Mouse (Mus musculus) layer of hippocampus, adult 9-11 months (tissue): Measurements from ENCODE around the gene Stap2.
A peak's percentile ranks its signal among the peaks of the same experiment; 100 is the strongest.

ENCODE experiments used
- DNase-seq: peaks from one replicate; pipeline ENCODE4 v3.0.0; 2022

Stap2 gene

GRCm38 (mm10) chr17:56005415-56006061, at the start of gene Stap2, which contains the start of gene Mpnd:
Stap2 (minus strand) TSS chr17:56005584.
Mpnd (plus strand) TSS chr17:56005711.
- DNase-seq, result no peak

- DNase-seq, result no peak
Observed at GRCm38 (mm10) chr17:56054938-56055337, 49.6 kb upstream of the Stap2 start.

DNA sequence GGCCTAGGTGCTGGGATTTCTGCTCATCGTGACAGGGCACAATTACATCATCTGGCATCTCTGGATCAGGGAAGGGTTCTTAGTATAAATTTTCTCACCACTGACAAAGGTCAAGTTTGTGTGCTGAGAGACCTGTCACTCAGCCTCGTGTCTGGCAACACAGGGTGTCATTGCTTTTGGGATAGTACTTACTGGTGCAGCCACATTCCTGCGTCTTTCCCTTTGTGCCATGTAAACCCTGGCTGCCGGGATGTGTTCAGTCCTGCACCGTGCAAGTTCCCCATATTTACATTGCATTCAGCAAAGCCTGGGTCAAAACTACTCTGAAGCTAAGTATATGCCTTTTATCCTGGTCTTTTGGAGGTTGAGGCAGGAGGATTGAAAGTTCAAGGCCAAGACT, 46.0 kb upstream of the Stap2 start:
- DNase-seq, result no peak

DNA sequence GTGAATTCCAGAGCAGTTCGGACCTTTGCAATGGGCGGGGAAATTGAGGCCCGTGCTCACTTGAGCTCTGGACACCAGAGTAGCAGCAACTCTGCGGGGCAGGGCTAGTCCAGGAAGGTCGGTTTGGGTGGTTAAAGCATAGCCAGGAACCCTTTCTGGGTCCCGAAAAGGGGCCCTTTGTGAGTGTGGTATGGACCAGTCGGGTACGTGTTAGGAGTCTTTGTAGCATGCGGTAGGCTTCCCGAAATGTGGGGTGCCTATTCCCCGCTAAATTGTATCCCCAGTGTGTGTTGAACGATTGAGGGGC, 35.4 kb upstream of the Stap2 start:
- DNase-seq, result no peak

DNA sequence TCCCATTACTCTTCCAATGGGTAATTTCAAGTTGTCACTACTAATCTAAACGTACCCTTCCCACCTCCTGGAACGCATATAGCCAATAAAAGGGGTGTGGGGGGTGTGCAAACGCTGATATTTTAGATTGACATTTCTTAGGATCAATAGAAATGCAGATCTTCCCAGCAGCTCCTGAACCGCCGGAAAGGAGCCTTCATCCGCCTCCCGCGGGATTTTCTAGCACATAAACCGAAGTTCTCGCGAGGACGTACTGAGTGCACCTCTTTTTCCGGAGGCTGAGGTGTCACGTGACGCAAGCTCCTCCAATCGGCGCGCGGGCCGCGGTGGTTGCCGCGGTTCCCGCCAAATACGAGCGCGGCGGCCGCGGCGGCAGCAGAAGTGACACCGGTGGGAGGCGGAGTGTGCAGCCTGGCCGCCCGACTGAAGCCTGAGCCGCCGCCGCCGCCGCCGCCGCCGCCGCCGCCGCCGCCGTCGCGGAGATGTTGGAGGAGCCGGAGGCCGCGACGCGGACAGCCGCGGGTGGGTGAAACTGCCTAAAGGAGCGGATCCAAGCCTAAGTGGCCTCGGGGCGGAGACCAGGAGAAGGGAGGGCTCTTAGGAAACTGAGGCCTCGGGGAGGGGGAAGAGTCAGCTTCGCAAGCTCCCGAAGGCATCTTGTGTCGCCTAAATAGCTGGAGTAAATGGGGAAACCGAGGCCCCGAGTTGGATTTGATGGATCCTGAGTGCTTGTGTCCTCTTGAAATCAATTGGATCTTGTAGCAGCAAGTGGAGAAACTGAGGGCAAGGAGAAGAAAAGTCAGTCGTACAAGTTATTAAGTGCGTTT, 34.9 kb upstream of the Stap2 start, which contains the start of gene Chaf1a:
Gene Chaf1a, plus strand, starts transcription at position 410 of the 827 bp plus-strand sequence.
- DNase-seq, result peak; percentile 98

DNA sequence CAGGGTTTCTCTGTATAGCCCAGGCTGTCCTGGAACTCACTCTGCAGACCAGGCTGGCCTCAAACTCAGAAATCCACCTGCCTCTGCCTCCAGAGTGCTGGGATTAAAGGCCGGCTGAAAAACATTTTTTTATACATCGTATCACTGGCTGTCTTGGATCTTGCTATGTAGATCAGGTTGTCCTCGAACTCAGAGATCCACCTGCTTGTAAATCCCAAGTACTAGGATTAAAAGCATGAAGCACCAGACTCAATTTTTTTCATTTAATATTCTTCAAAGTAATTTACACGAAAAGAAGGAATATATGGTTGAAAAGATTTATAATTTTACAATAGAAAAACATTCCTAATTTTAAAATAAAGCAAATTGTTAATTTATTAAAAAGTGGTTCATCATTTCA, 34.0 kb upstream of the Stap2 start:
- DNase-seq, result no peak

- DNase-seq, result no peak
Observed at GRCm38 (mm10) chr17:56038583-56039261, 33.3 kb upstream of the Stap2 start.

DNA sequence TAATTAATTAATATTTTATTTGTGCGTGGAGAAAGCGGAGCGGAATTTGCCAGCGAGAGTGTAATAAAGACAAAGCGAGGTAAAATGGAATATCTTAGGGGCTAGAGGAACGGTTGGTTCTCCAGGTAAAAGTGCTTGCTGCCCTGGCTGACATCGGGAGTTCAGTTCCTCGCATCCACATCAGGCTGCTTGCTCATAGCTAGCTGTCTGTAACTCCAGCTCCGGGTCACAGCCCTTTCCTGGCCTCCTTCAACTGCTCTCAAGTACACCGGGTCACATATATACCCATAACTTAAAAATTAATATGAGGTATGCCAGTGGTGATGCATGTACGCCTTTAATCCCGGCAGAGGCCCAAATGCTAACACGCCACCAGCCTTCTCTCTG, 31.5 kb upstream of the Stap2 start:
- no peak for DNase-seq

DNA sequence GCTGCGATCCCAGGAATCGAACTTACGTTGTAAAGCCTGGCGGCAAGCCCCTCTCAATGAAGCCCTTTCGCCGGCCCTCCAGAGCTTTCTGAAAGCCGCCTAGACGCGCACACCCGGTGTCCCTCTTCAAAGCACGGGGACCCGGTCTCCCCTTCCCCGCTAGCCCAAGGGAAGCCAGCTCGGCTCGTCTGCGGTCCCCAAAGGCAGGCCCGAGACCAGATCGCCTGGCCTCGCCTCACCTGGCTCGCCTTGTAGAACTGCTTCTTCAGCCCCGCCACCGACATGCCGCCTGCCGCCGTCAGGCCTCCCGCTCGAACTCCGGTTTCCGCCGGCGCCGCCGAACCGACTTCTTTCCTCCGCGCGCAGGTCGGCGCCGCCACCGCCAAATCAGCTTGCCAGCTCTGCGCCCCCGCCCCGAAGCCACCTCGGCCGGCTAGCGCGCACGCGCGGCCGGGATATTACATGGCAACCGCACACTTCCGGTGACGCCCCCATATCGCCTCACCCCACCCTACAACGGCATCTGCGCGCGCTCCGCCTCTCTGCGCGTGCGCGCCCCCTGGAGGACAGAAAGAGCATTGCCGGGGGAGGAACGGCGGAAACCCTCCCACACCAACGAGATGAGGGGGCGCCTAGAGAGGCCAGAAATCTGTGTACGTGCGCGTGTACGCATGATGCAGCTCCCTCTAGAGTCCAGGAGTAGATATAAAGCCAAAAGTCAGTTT, 31.0 kb upstream of the Stap2 start, which contains the start of gene Sh3gl1:
Gene Sh3gl1, minus strand, starts transcription at position 460 of the 725 bp plus-strand sequence.
- DNase-seq, result peak; percentile 99

GRCm38 (mm10) chr17:56035216-56035615, 29.8 kb upstream of the Stap2 start:
- no peak for DNase-seq

DNA sequence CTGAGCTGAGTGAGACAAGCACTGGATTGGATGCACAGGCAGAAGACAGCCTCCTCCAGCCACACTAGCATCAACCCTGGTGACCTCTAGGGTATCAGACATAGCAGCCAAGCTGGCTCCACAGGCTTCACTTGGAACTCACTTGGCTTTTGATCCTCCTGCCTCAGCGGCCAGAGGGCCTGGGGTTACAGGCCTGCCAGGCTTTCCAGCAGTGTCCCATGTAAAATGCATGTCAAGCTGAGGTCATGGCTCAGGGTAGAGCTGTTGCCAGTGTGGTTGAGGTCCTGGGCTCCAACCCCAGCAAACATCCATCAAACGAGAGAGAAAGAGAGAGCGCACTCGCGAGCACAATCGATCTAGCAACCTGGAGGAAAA, 29.3 kb upstream of the Stap2 start:
- no peak for DNase-seq

GRCm38 (mm10) chr17:56034040-56034725, 28.8 kb upstream of the Stap2 start:
- DNase-seq, result no peak

DNA sequence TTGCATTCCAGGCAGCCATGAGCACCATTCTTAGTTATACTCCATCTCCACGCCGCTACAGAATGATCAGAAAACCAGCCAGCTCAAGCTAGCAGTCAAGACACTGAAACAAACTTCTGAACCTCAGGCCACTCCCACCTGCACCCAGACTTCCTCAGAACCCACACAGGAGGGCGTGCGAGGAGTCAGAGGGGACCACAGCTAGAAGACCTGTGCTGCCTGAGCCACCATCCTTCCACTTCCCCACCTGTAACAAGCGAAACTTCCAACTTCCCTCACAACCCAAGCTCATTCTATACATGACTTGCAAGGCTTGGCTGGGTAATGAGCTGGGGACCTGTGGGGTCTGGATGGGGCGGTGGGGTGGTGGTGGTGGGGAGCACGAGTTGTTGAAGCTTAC, 27.4 kb upstream of the Stap2 start:
- DNase-seq, result no peak

DNA sequence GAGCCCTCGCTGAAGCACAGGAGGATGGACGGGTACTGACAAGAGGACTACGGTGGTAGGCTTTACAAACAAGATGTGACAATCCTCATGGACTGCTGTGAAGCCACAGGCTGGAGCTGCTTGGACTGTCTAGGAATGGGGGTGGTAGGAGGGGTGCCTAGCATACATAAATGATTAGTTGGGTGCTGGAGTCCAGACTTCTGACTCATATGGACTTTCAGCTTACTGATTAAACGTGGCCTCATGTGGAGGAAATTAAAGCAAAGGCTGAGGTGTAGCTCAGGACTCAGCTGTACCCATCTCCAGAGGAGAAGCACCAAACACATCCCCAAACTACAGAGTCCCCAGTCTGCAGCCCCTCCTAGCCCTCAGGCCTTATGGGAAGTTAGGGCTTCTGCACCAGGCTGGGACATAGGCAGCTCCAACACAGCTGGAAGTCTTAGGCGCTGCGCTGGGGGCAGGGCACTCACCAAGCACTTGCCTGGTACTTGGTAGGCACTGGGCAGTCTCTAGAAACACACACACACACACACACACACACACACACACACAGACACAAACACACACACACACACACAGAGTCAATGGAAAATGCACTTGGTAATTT, 26.8 kb upstream of the Stap2 start:
- DNase-seq, result no peak

DNA sequence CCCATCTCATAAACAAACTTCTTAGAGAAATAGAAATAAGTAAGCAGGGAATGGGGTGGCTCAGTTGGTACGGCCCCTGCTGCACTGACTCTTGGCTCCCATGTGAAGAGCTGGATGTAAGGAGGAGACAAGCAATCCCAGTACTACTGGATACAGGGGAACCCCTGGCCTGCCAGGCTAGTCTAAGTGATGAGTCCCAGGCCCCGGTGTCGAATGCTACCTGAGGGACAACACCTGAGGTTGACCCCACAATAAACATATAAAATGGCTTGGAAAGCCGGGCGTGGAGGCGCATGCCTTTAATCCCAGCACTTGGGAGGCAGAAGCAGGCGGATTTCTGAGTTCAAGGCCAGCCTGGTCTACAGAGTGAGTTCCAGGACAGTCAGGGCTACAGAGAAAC, 26.0 kb upstream of the Stap2 start:
- no peak for DNase-seq

- peak; percentile 73 for DNase-seq
Observed at GRCm38 (mm10) chr17:56030919-56031318, 25.5 kb upstream of the Stap2 start.

- no peak for DNase-seq
Observed at GRCm38 (mm10) chr17:56030238-56030870, 25.0 kb upstream of the Stap2 start.

DNA sequence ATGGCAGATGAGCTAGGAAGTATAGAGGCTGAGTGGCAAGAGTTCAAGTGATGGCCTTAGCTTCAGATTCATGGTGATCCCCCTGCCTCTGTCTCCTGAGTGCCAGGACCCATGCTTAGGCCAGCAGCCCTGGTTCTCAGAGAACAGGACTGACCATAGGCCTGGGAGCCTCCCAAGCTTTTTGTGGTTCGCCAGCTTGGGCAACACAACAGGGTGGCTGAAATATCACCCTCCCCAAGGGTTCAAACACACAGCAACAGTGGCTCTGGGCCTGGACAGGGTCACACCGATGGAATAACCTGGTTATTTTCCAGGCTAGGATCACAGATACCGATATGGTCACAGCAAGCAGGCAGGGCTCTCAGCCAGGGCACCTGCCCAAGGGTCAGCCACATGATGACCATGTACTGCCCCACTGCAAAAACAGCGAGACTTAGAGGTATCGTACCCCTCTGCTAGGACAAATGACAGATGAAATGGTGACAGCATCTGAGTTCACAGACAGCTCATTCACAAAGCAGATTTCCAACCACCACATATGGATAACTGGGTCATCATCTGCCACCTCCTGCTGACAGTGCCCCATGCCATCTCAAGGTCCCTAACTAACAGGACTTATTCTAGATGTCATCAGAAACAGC, 22.5 kb upstream of the Stap2 start:
- no peak for DNase-seq

GRCm38 (mm10) chr17:56026881-56027280, 21.5 kb upstream of the Stap2 start:
- no peak for DNase-seq

DNA sequence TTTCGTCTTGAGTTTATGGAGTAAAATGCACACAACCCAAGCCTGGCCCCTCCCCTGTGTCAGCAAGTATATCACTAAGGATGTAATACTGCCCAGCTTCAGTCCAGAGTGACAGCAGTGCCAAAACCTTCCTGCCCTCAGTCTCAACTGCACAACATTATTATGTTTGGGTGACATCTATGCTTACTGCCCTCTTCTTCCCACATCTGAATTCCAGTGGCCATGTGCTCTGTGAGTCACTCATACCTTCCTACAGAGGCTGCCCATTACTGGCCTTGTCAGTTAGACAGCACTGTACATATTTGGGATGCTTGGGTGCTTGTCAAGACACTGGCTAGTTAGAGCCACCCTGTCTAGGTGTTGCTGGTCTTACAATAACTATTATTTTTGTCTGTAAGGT, 20.9 kb upstream of the Stap2 start:
- no peak for DNase-seq

DNA sequence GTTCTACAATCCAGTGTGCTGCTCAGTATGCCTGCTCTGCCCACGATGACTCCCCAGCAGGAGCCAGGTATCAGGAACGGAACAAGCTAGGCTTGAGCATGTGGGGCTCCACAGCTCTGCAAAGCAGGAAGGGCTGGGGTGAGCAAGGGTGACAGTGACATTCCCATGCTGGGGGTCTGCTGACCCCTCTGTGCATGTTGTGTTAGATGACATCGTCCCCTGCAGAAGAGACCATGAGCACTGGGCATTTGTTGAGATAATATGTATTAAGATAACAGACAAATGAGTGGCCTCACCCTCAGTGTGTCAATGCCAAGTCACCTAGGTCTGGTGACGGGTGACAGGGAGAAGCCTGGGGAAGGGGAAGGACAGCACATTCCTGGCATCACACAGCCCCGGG, 19.5 kb upstream of the Stap2 start:
- no peak for DNase-seq
